ENCODE assay signal across 18 mouse cellular contexts in genomic region chr2:33565886-33566285, GRCm38 (mm10).
DNase-seq lines count a peak whose midpoint lies in the region; ATAC-seq and TF ChIP-seq lines count a peak whose summit lies in the region.
"Had no signal": no experiment of that assay in that cellular context is flagged by ENCODE, and none has a peak within 500 bp of the region (broad histone marks: within the 10 kb centered on the region; RNA-seq: fewer than 3 reads in every experiment).

No protein-coding gene starts in this region.

- no peak overlapping the region for H3K4me3 ChIP-seq in heart, embryonic 16.5 days (ENCODE audit: low read length)
- no peak overlapping the region for H3K4me3 ChIP-seq in heart, embryonic 12.5 days
- no peak overlapping the region for H3K4me3 ChIP-seq in lung, embryonic 16.5 days (ENCODE audit: low read length)
- H3K4me3 ChIP-seq in lung, adult 2 months (replicated peaks; ENCODE audit: extremely low read depth, low read depth, low read length) = no peak overlapping the region
- H3K4me3 ChIP-seq in stomach, embryonic 14.5 days (ENCODE audit: low read depth, low read length) = no peak overlapping the region
- no peak overlapping the region for H3K4me3 ChIP-seq in stomach, postnatal 0 days (ENCODE audit: low read depth, low read length)
- no peak overlapping the region for H3K4me3 ChIP-seq in hindbrain, embryonic 11.5 days (ENCODE audit: low read depth, low read length)
- H3K4me3 ChIP-seq: erythroblast, embryonic 14.5 days; heart, embryonic 10.5 days; hindbrain, embryonic 10.5 days; stomach, embryonic 15.5 days had no signal

- no peak for TF ChIP-seq CTCF in lung, adult 2 months (IDR thresholded peaks at IDR 0.05; ENCODE audit: insufficient read depth, low read length)
- no peak for TF ChIP-seq CTCF in stomach, postnatal 0 days (IDR thresholded peaks at IDR 0.05; ENCODE audit: low read depth)

- WGBS in heart, embryonic 16.5 days = 43% methylated on average over 4 of the region's 4 CpGs
- WGBS in heart, embryonic 12.5 days = 50% methylated on average over 4 of the region's 4 CpGs
- 29% methylated on average over 4 of the region's 4 CpGs for WGBS in lung, embryonic 16.5 days
- WGBS in lung, adult 2 months = 42% methylated on average over 4 of the region's 4 CpGs
- 61% methylated on average over 4 of the region's 4 CpGs for WGBS in stomach, embryonic 14.5 days
- 46% methylated on average over 4 of the region's 4 CpGs for WGBS in stomach, postnatal 0 days
- 64% methylated on average over 4 of the region's 4 CpGs for WGBS in hindbrain, embryonic 11.5 days

- H3K4me2 ChIP-seq in heart, embryonic 16.5 days (ENCODE audit: low read depth, low read length) = no peak overlapping the region
- no peak overlapping the region for H3K4me2 ChIP-seq in heart, embryonic 12.5 days
- H3K4me2 ChIP-seq in lung, embryonic 16.5 days (ENCODE audit: low read depth, low read length) = no peak overlapping the region
- no peak overlapping the region for H3K4me2 ChIP-seq in stomach, embryonic 14.5 days (replicated peaks; ENCODE audit: low read depth, low read length)
- no peak overlapping the region for H3K4me2 ChIP-seq in stomach, postnatal 0 days (replicated peaks; ENCODE audit: low read depth)
- no peak overlapping the region for H3K4me2 ChIP-seq in hindbrain, embryonic 11.5 days (replicated peaks; ENCODE audit: low read depth, low read length)
- H3K4me2 ChIP-seq: liver, embryonic 11.5 days; stomach, embryonic 15.5 days had no signal

- TF ChIP-seq EP300 in stomach, postnatal 0 days (optimal IDR thresholded peaks at IDR 0.05) = no peak

- peaks cover 8% of the 10 kb centered on the region for H3K4me1 ChIP-seq in heart, embryonic 16.5 days (ENCODE audit: control insufficient read depth, insufficient read depth, low read length)
- H3K4me1 ChIP-seq in heart, embryonic 12.5 days (replicated peaks) = peaks cover 16% of the 10 kb centered on the region; the same call in 1 of the 2 replicates
- H3K4me1 ChIP-seq in lung, embryonic 16.5 days (replicated peaks; ENCODE audit: control insufficient read depth, insufficient read depth, low read length) = peaks cover 8% of the 10 kb centered on the region
- H3K4me1 ChIP-seq in lung, adult 2 months (ENCODE audit: control insufficient read depth, insufficient read depth, low read length) = no peaks in the 10 kb centered on the region
- no peaks in the 10 kb centered on the region for H3K4me1 ChIP-seq in stomach, embryonic 14.5 days (ENCODE audit: control insufficient read depth, insufficient read depth, low read length)
- H3K4me1 ChIP-seq in stomach, postnatal 0 days (replicated peaks; ENCODE audit: control insufficient read depth, insufficient read depth) = no peaks in the 10 kb centered on the region
- H3K4me1 ChIP-seq in hindbrain, embryonic 11.5 days (replicated peaks; ENCODE audit: control insufficient read depth, insufficient read depth, low read length) = no peaks in the 10 kb centered on the region
- H3K4me1 ChIP-seq: stomach, embryonic 15.5 days had no signal

- peaks cover 41% of the 10 kb centered on the region for H3K27me3 ChIP-seq in heart, embryonic 16.5 days (ENCODE audit: control insufficient read depth, insufficient read depth, low read length)
- H3K27me3 ChIP-seq in heart, embryonic 12.5 days (replicated peaks) = peaks cover 97% of the 10 kb centered on the region
- peaks cover 15% of the 10 kb centered on the region for H3K27me3 ChIP-seq in lung, embryonic 16.5 days (ENCODE audit: control insufficient read depth, insufficient read depth, low read depth, low read length)
- no peaks in the 10 kb centered on the region for H3K27me3 ChIP-seq in stomach, embryonic 14.5 days (ENCODE audit: control insufficient read depth, insufficient read depth, low read length)
- no peaks in the 10 kb centered on the region for H3K27me3 ChIP-seq in stomach, postnatal 0 days (ENCODE audit: control insufficient read depth, insufficient read depth, low read length)
- H3K27me3 ChIP-seq in hindbrain, embryonic 11.5 days (ENCODE audit: control insufficient read depth, insufficient read depth, low read length) = peaks cover 5% of the 10 kb centered on the region

- no peak overlapping the region for H3K27ac ChIP-seq in heart, embryonic 16.5 days (ENCODE audit: low read length)
- H3K27ac ChIP-seq in heart, embryonic 12.5 days (ENCODE audit: poor library complexity, severe bottlenecking) = no peak overlapping the region
- H3K27ac ChIP-seq in lung, embryonic 16.5 days (ENCODE audit: low read length) = no peak overlapping the region
- H3K27ac ChIP-seq in stomach, embryonic 14.5 days (ENCODE audit: low read length) = no peak overlapping the region
- H3K27ac ChIP-seq in stomach, postnatal 0 days (replicated peaks) = no peak overlapping the region
- no peak overlapping the region for H3K27ac ChIP-seq in hindbrain, embryonic 11.5 days (ENCODE audit: low read depth, low read length)
- H3K27ac ChIP-seq: heart, embryonic 10.5 days; hindbrain, embryonic 10.5 days; stomach, embryonic 15.5 days had no signal

- 0 out of 2 replicates have a peak, but pooled peaks have one; percentile 51 for ATAC-seq in heart, embryonic 16.5 days (replicated peaks; ENCODE audit: extremely low read depth, insufficient read depth, low FRiP score)
- no peak for ATAC-seq in heart, embryonic 12.5 days (ENCODE audit: insufficient number of reproducible peaks, low FRiP score)
- peak; percentile 74 for ATAC-seq in lung, embryonic 16.5 days (ENCODE audit: low read depth)
- 0 out of 2 replicates have a peak, but pooled peaks have one; percentile 4 for ATAC-seq in stomach, embryonic 14.5 days (ENCODE audit: insufficient number of reproducible peaks, insufficient read depth, low FRiP score, low read depth)
- no peak for ATAC-seq in stomach, postnatal 0 days (ENCODE audit: low FRiP score, low TSS enrichment)
- no peak for ATAC-seq in hindbrain, embryonic 11.5 days (ENCODE audit: low FRiP score)
- ATAC-seq: forebrain, embryonic 16.5 days had no signal

- H3K9me3 ChIP-seq in heart, embryonic 16.5 days (replicated peaks; ENCODE audit: control insufficient read depth, low read length) = no peaks in the 10 kb centered on the region
- no peaks in the 10 kb centered on the region for H3K9me3 ChIP-seq in heart, embryonic 12.5 days (replicated peaks)
- no peaks in the 10 kb centered on the region for H3K9me3 ChIP-seq in lung, embryonic 16.5 days (ENCODE audit: control insufficient read depth, low read length)
- no peaks in the 10 kb centered on the region for H3K9me3 ChIP-seq in stomach, embryonic 14.5 days (ENCODE audit: control insufficient read depth, low read depth, low read length)
- H3K9me3 ChIP-seq in stomach, postnatal 0 days (ENCODE audit: control insufficient read depth, low read length) = no peaks in the 10 kb centered on the region
- H3K9me3 ChIP-seq in hindbrain, embryonic 11.5 days (ENCODE audit: control insufficient read depth, low read length) = no peaks in the 10 kb centered on the region
- H3K9me3 ChIP-seq: heart, embryonic 10.5 days; hindbrain, embryonic 10.5 days; stomach, embryonic 15.5 days had no signal

- no peak overlapping the region for H3K9ac ChIP-seq in heart, embryonic 16.5 days (ENCODE audit: low read length)
- H3K9ac ChIP-seq in heart, embryonic 12.5 days = no peak overlapping the region
- no peak overlapping the region for H3K9ac ChIP-seq in lung, embryonic 16.5 days (ENCODE audit: low read length)
- H3K9ac ChIP-seq in stomach, embryonic 14.5 days (replicated peaks; ENCODE audit: low read depth, low read length) = no peak overlapping the region
- H3K9ac ChIP-seq in stomach, postnatal 0 days (ENCODE audit: low read length) = no peak overlapping the region
- H3K9ac ChIP-seq in hindbrain, embryonic 11.5 days (ENCODE audit: low read depth, low read length) = no peak overlapping the region
- H3K9ac ChIP-seq: stomach, embryonic 15.5 days had no signal

- no peak for TF ChIP-seq POLR2A in lung, adult 2 months (IDR thresholded peaks at IDR 0.05; ENCODE audit: borderline replicate concordance, extremely low read depth, low read depth, low read length)

- H3K36me3 ChIP-seq in heart, embryonic 16.5 days (ENCODE audit: control insufficient read depth, insufficient read depth) = no peaks in the 10 kb centered on the region
- H3K36me3 ChIP-seq in heart, embryonic 12.5 days = no peaks in the 10 kb centered on the region
- no peaks in the 10 kb centered on the region for H3K36me3 ChIP-seq in lung, embryonic 16.5 days (ENCODE audit: control insufficient read depth, insufficient read depth, low read length)
- H3K36me3 ChIP-seq in stomach, embryonic 14.5 days (ENCODE audit: control insufficient read depth, insufficient read depth, low read length) = no peaks in the 10 kb centered on the region
- no peaks in the 10 kb centered on the region for H3K36me3 ChIP-seq in stomach, postnatal 0 days (ENCODE audit: control insufficient read depth, insufficient read depth, low read length)
- H3K36me3 ChIP-seq in hindbrain, embryonic 11.5 days (ENCODE audit: control insufficient read depth, insufficient read depth, low read length) = no peaks in the 10 kb centered on the region
- H3K36me3 ChIP-seq: heart, embryonic 10.5 days; stomach, embryonic 15.5 days had no signal

- DNase-seq in lung, adult 2 months = no peak
- DNase-seq in stomach, postnatal 0 days (ENCODE audit: low spot score) = no peak
- no peak for DNase-seq in hindbrain, embryonic 11.5 days (ENCODE audit: low spot score)
- DNase-seq: B cell, adult 2 months; cerebellum, adult 9-10 months; gastrocnemius, postnatal 25 days; kidney, adult 11 months; thymus, adult 2 months had no signal

Comparison
In these comparisons a context has a peak if more than half of its experiments do, and no peak if none do; other contexts are left out.
1. ATAC-seq: peak in heart, embryonic 16.5 days (single experiment), lung, embryonic 16.5 days (single experiment) and stomach, embryonic 14.5 days (single experiment); none in heart, embryonic 12.5 days (single experiment), stomach, postnatal 0 days (single experiment) and hindbrain, embryonic 11.5 days (single experiment).